Mouse (Mus musculus) CH12.LX (cell line): ENCODE data around the gene Olfr552. TPM values are rescaled to one million over a fixed set of nuclear protein-coding genes. Genes with fewer than 3 reads are reported as not detected.
"Not testable (repeated sequence)": the region's sequence is repeated elsewhere in the genome, so short reads cannot be mapped to it uniquely, and the experiment has no call there.

Experiments used
- DNase-seq: peaks from one replicate; pipeline ENCODE4 v3.0.0-alpha.2; 2013; ENCODE audit errors: extremely low read depth
- H3K27ac ChIP-seq: 2 replicates; pipeline ENCODE4 v1.5.1; 2012; ENCODE audit warnings: low read depth, mild to moderate bottlenecking, control low read depth, moderate library complexity; ENCODE audit not compliant: insufficient read depth
- H3K27me3 ChIP-seq: replicated peaks from 2 replicates; pipeline ENCODE3; 2012; ENCODE audit warnings: inconsistent platforms
- H3K36me3 ChIP-seq, 2 experiments: replicated peaks in 1 of 2; 2 replicates each; pipeline versions ENCODE3 to v1.6.1; 2012; ENCODE audit warnings: inconsistent platforms in 1 of 2, low read length in 1 of 2, mild to moderate bottlenecking in 1 of 2, mixed read lengths in 1 of 2, moderate library complexity in 1 of 2; ENCODE audit not compliant: control insufficient read depth in 1 of 2, insufficient read depth in 1 of 2
- H3K4me1 ChIP-seq, 2 experiments: 2 replicates each; pipeline ENCODE4 v1.6.1; 2012; ENCODE audit warnings: inconsistent platforms in 1 of 2, moderate library complexity in 1 of 2; ENCODE audit not compliant: insufficient read depth in 2 of 2, control insufficient read depth in 1 of 2
- H3K4me2 ChIP-seq: 2 replicates; pipeline ENCODE4 v1.6.1; 2012; ENCODE audit warnings: low read depth, mild to moderate bottlenecking, control low read depth; ENCODE audit not compliant: poor library complexity, insufficient read depth, severe bottlenecking
- H3K4me3 ChIP-seq, 3 experiments: fragments of 150-350 bp in 1 of 3; sonication (generic) in 1 of 3; replicated peaks in 1 of 3; 2 replicates each; pipeline versions ENCODE3 to v1.5.1; 2011 to 2012; ENCODE audit warnings: low read depth in 2 of 3, low read length in 2 of 3, mild to moderate bottlenecking in 2 of 3, moderate library complexity in 2 of 3, control low read depth in 1 of 3, improper control_type of control experiment in 1 of 3, inconsistent platforms in 1 of 3, mixed read lengths in 1 of 3; ENCODE audit not compliant: poor library complexity in 1 of 3
- H3K79me2 ChIP-seq: replicated peaks from 2 replicates; pipeline ENCODE4 v1.6.1; 2012; ENCODE audit warnings: mild to moderate bottlenecking, moderate library complexity; ENCODE audit not compliant: control insufficient read depth, poor library complexity, insufficient read depth, severe bottlenecking; ENCODE audit errors: extremely low read depth
- H3K9ac ChIP-seq: 2 replicates; pipeline ENCODE4 v1.6.1; 2012; ENCODE audit warnings: low read depth, mild to moderate bottlenecking, control low read depth, moderate library complexity; ENCODE audit not compliant: insufficient read depth
- H3K9me3 ChIP-seq: replicated peaks from 2 replicates; pipeline ENCODE3; 2012; ENCODE audit warnings: low read length, inconsistent platforms, mixed read lengths
- BHLHE40 ChIP-seq: IDR thresholded peaks from 2 replicates; pipeline ENCODE4 v1.6.1; 2011; ENCODE audit warnings: mild to moderate bottlenecking, low read depth, low read length, improper control_type of control experiment
- CHD1 ChIP-seq: IDR thresholded peaks from 2 replicates; pipeline ENCODE4 v1.6.1; 2012; ENCODE audit warnings: low read depth, low read length, improper control_type of control experiment, inconsistent platforms
- CHD2 ChIP-seq: IDR thresholded peaks from 2 replicates; pipeline ENCODE4 v1.6.1; 2011; ENCODE audit warnings: low read length, improper control_type of control experiment
- CTCF ChIP-seq, 2 experiments: IDR thresholded peaks in 1 of 2; conservative IDR thresholded peaks in 1 of 2; 2 replicates each; pipeline ENCODE4 v1.5.1; 2011 to 2012; ENCODE audit warnings: low read depth in 2 of 2, low read length in 2 of 2, improper control_type of control experiment in 1 of 2, inconsistent platforms in 1 of 2, mild to moderate bottlenecking in 1 of 2, moderate library complexity in 1 of 2
- ELF1 ChIP-seq: IDR thresholded peaks from 2 replicates; pipeline ENCODE4 v1.6.1; 2014; ENCODE audit warnings: low read depth, mild to moderate bottlenecking, inconsistent platforms, low read length, improper control_type of control experiment
- GABPA ChIP-seq: IDR thresholded peaks from 2 replicates; pipeline ENCODE4 v1.6.1; 2012; ENCODE audit warnings: low read depth, low read length, improper control_type of control experiment, inconsistent platforms; ENCODE audit not compliant: insufficient replicate concordance
- IRF4 ChIP-seq: IDR thresholded peaks from 2 replicates; pipeline ENCODE4 v1.6.1; 2014; ENCODE audit warnings: low read depth, mild to moderate bottlenecking, inconsistent platforms, low read length, improper control_type of control experiment
- JUN ChIP-seq: IDR thresholded peaks from 2 replicates; pipeline ENCODE4 v1.6.1; 2011; ENCODE audit warnings: low read depth, mild to moderate bottlenecking, low read length, improper control_type of control experiment, moderate library complexity; ENCODE audit not compliant: insufficient read depth
- MAFK ChIP-seq: IDR thresholded peaks from 2 replicates; pipeline ENCODE4 v1.6.1; 2011; ENCODE audit warnings: low read length, improper control_type of control experiment; ENCODE audit not compliant: insufficient replicate concordance
- MAX ChIP-seq: IDR thresholded peaks from 2 replicates; pipeline ENCODE4 v1.6.1; 2011; ENCODE audit warnings: low read length, improper control_type of control experiment
- MAZ ChIP-seq: IDR thresholded peaks from 2 replicates; pipeline ENCODE4 v1.6.1; 2012; ENCODE audit warnings: low read depth, mild to moderate bottlenecking, inconsistent platforms, low read length, improper control_type of control experiment, moderate library complexity
- MEF2A ChIP-seq: IDR thresholded peaks from 2 replicates; pipeline ENCODE4 v1.6.1; 2014; ENCODE audit warnings: low read depth, mild to moderate bottlenecking, inconsistent platforms, low read length, improper control_type of control experiment, borderline replicate concordance
- MYC ChIP-seq: IDR thresholded peaks from 2 replicates; pipeline ENCODE4 v1.6.1; 2011; ENCODE audit warnings: low read depth, mild to moderate bottlenecking, improper control_type of control experiment, low read length
- NELFE ChIP-seq: IDR thresholded peaks from 2 replicates; pipeline ENCODE4 v1.6.1; 2011; ENCODE audit warnings: low read depth, low read length, improper control_type of control experiment
- NRF1 ChIP-seq: IDR thresholded peaks from 2 replicates; pipeline ENCODE4 v1.6.1; 2014; ENCODE audit warnings: low read depth, mild to moderate bottlenecking, inconsistent platforms, low read length, improper control_type of control experiment, moderate library complexity
- PAX5 ChIP-seq: IDR thresholded peaks from 2 replicates; pipeline ENCODE4 v1.6.1; 2012; ENCODE audit warnings: low read length, inconsistent platforms, mixed read lengths
- POLR2A ChIP-seq: IDR thresholded peaks from 2 replicates; pipeline ENCODE4 v1.6.1; 2011; ENCODE audit warnings: low read depth, mild to moderate bottlenecking, improper control_type of control experiment, low read length
- POLR2AphosphoS2 ChIP-seq: IDR thresholded peaks from 2 replicates; pipeline ENCODE4 v1.6.1; 2011; ENCODE audit warnings: low read depth, low read length, improper control_type of control experiment
- RAD21 ChIP-seq: IDR thresholded peaks from 2 replicates; pipeline ENCODE4 v1.6.1; 2011; ENCODE audit warnings: low read depth, mild to moderate bottlenecking, low read length, improper control_type of control experiment, moderate library complexity
- RCOR1 ChIP-seq: conservative IDR thresholded peaks from 2 replicates; pipeline ENCODE4 v1.6.1; 2012; ENCODE audit warnings: low read depth, mild to moderate bottlenecking, inconsistent platforms, low read length, improper control_type of control experiment
- SIN3A ChIP-seq: IDR thresholded peaks from 2 replicates; pipeline ENCODE4 v1.6.1; 2012; ENCODE audit warnings: low read length, improper control_type of control experiment, inconsistent platforms
- SMC3 ChIP-seq: IDR thresholded peaks from 2 replicates; pipeline ENCODE4 v1.6.1; 2011; ENCODE audit warnings: low read depth, low read length, improper control_type of control experiment
- TBP ChIP-seq: conservative IDR thresholded peaks from 2 replicates; pipeline ENCODE4 v1.6.1; 2011; ENCODE audit warnings: low read depth, low read length, improper control_type of control experiment
- TCF12 ChIP-seq: IDR thresholded peaks from 2 replicates; pipeline ENCODE4 v1.6.1; 2014; ENCODE audit warnings: low read depth, mild to moderate bottlenecking, inconsistent platforms, low read length, improper control_type of control experiment
- USF1 ChIP-seq: IDR thresholded peaks from 2 replicates; pipeline ENCODE4 v1.6.1; 2014; ENCODE audit warnings: low read depth, mild to moderate bottlenecking, inconsistent platforms, low read length, improper control_type of control experiment
- ZKSCAN1 ChIP-seq: IDR thresholded peaks from 2 replicates; pipeline ENCODE4 v1.6.1; 2012; ENCODE audit warnings: low read depth, inconsistent platforms, low read length, improper control_type of control experiment, borderline replicate concordance
- ZMIZ1 ChIP-seq: IDR thresholded peaks from 2 replicates; pipeline ENCODE4 v1.6.1; 2012; ENCODE audit warnings: low read depth, mild to moderate bottlenecking, inconsistent platforms, low read length, improper control_type of control experiment
- dilution Hi-C: fragments of 300-500 bp; cut with MboI; formaldehyde crosslinking; loops from 2 replicates; pipeline ENCODE4 v1.14.3; 2020; ENCODE audit warnings: low sequenced_read_pairs; ENCODE audit not compliant: extremely low pct_unique_long_range_greater_than_20kb, extremely low pct_ligation_motif_present
- in situ Hi-C: fragments of 300-500 bp; cut with MboI; formaldehyde crosslinking; loops from 3 replicates; pipeline ENCODE4 v1.14.3; 2019; ENCODE audit warnings: low sequenced_read_pairs, low pct_ligation_motif_present, low pct_unique_long_range_greater_than_20kb, mixed read lengths
- polyA plus RNA-seq: library from polyadenylated mRNA; unstranded; fragments of >175 nt; gene quantifications from 2 replicates; pipeline ENCODE4 v1.2.1, GENCODE M21; 2012; ENCODE audit warnings: low read depth; ENCODE audit not compliant: insufficient read length
- total RNA-seq, 2 experiments: library from RNA; depleted of rRNA; stranded (reverse); fragments of 300-350 nt in 1 of 2; fragments of >200 nt in 1 of 2; gene quantifications; 2 replicates each; pipeline ENCODE4 v1.2.3; 2012 to 2014

The Olfr552 gene
- total and polyA plus RNA-seq, 3 experiments = 0.16 TPM; not detected in 2

DNA sequence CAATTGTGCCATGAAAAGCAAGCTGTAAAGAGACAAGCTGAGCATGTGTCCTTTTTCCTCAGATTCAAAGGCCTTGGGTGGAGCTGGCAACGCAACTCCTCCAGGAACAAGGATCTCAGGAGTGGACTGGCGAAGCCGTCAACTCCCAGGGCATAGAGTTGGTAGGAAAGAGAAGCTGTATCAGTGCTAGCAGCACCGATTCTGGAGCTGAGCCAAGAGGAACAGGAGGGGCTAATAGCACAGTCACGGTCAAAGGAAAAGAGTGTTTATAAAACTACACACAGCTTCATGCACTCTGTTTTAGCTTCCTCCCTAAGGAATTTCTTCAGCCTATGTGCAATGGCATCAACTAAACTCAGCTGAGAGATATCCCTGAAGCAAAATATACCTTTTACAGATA lies 22.0 kb downstream of the Olfr552 start:
- Histone ChIP-seq H3K4me2 (no peak overlapping the region), H3K27ac (no peak overlapping the region), H3K4me3 (no peak overlapping the region), H3K79me2 (no peaks in the 10 kb centered on the region), H3K27me3 (no peaks in the 10 kb centered on the region), H3K4me1 (no peaks in the 10 kb centered on the region), H3K9me3 (no peaks in the 10 kb centered on the region), H3K9ac (no peak overlapping the region), H3K36me3 (no peaks in the 10 kb centered on the region)
- DNase-seq = no peak
- in situ Hi-C loops = no loop called here
- TF ChIP-seq CHD1 (no peak), SIN3A (no peak), NRF1 (no peak), POLR2A (no peak), POLR2AphosphoS2 (no peak), ZKSCAN1 (no peak), MYC (no peak), GABPA (no peak), JUN (no peak), IRF4 (no peak), MAFK (no peak), TBP (no peak), MEF2A (no peak)
- TF ChIP-seq, all 38 proteins: peak for 0
- dilution Hi-C loops = no loop called here

- dilution Hi-C loops, H3K27me3 ChIP-seq, in situ Hi-C loops, DNase-seq, H3K4me2 ChIP-seq, H3K36me3 ChIP-seq, H3K79me2 ChIP-seq, H3K9me3 ChIP-seq, H3K4me1 ChIP-seq, H3K9ac ChIP-seq, H3K27ac ChIP-seq, H3K4me3 ChIP-seq: not testable (repeated sequence)
These were observed 22.8 kb downstream of the Olfr552 start for GRCm38 (mm10) chr7:102620368-102620767.

DNA sequence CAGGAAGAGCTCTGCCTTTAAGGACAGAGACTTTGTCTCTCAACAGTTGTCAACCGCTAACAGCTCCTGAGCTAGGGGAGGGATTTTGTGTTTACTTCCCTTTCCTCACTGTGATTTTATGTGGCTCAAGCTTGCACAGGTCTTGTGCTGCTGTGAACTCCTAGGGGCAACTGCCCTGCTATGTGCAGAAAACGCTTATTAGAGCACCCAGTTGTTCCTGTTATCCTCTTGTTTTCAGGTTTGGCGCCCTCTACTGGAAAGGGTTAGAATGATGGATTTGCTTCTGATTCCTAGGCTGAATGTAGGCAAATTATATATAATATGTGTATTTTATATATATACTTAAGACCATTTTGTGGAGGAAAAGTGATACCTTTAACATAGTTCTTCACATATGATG lies 39.1 kb downstream of the Olfr552 start:
- no peak overlapping the region for H3K4me2 ChIP-seq
- DNase-seq = peak; percentile 70
- H3K4me3 ChIP-seq = no peak overlapping the region
- no peak for TF ChIP-seq PAX5
- TF ChIP-seq ELF1 = no peak
- no peak for TF ChIP-seq BHLHE40
- TF ChIP-seq SMC3 = peak; percentile 78
- peak; percentile 46 for TF ChIP-seq RAD21
- no peak for TF ChIP-seq MEF2A
- no peak for TF ChIP-seq ZMIZ1
- TF ChIP-seq SIN3A = no peak
- TF ChIP-seq USF1 = no peak
- no peak for TF ChIP-seq CHD2
- TF ChIP-seq JUN = no peak
- no peak for TF ChIP-seq MAZ
- no peak for TF ChIP-seq RCOR1
- TF ChIP-seq NELFE = no peak
- TF ChIP-seq CTCF (conservative IDR thresholded peaks at IDR 0.05 in 1 of 2, IDR thresholded peaks at IDR 0.05 in 1 of 2; ENCODE audit: low read depth in 2 of 2, low read length in 2 of 2) = peak; percentile 62 to 79
- no peak for TF ChIP-seq TCF12
- no peak for TF ChIP-seq MAX
- no peaks in the 10 kb centered on the region for H3K27me3 ChIP-seq
- H3K27ac ChIP-seq = no peak overlapping the region
- in situ Hi-C loops = loop anchor here (5.0 kb wide), 1 partner anchor 129 kb away; no protein-coding TSS in a partner anchor
- no peaks in the 10 kb centered on the region for H3K36me3 ChIP-seq
- dilution Hi-C loops = no loop called here
- H3K4me1 ChIP-seq = no peaks in the 10 kb centered on the region
- H3K79me2 ChIP-seq = no peaks in the 10 kb centered on the region
- H3K9ac ChIP-seq = no peak overlapping the region
- no peaks in the 10 kb centered on the region for H3K9me3 ChIP-seq
